Mouse (Mus musculus): Measurements from ENCODE around the gene Gm45140. TPM values are rescaled to one million over a fixed set of nuclear protein-coding genes. Genes with fewer than 3 reads are reported as not detected.

The Gm45140 gene
- total RNA-seq, 2 experiments from 2014 or later: 2.7 to 3.5 TPM

DNA sequence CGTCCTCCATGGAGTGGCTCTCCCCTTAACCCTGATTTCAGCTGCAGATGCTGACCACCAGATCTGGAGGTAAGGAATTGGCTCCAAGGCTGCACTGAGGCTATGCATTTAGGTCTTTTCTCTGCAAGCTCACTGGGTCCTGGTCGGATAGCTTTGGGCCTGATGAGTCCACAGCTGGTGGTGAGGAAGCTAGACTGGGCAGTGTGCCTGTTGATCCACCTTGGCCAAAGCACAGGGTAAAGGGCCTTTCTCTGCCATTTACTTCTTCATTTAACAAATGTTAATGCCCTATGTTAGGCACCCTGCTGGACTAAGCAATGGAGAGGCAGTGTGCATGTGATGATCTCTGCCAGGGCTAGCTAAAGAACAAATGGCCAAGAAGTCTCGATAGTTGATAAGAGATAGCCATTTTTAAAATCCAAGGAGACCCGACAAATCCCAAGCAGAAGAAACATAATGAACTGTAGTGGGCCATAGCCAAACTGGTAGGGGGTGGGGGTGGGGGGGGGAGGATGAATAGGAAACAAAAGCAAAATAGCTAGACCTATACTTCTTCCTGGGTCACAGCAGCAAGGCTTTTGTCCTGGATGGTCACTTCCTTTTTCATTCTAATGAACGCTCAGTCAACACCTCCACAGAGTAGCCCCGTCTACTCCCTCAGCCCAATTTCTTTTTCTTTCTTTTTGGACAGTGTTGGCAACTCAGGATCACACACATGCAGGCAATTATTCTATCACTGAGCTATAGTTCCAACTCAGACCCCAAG lies 40.0 kb downstream of the Gm45140 start:
- TF ChIP-seq CTCF (IDR thresholded peaks at IDR 0.05): no peak
- no peak overlapping the region for H3K4me3 ChIP-seq
- DNase-seq (ENCODE audit: extremely low spot score in 1 of 2, low spot score in 2 of 2): no peak
- no peak overlapping the region for H3K27ac ChIP-seq
- intact Hi-C loops (cut with DNase I): no loop called here

DNA sequence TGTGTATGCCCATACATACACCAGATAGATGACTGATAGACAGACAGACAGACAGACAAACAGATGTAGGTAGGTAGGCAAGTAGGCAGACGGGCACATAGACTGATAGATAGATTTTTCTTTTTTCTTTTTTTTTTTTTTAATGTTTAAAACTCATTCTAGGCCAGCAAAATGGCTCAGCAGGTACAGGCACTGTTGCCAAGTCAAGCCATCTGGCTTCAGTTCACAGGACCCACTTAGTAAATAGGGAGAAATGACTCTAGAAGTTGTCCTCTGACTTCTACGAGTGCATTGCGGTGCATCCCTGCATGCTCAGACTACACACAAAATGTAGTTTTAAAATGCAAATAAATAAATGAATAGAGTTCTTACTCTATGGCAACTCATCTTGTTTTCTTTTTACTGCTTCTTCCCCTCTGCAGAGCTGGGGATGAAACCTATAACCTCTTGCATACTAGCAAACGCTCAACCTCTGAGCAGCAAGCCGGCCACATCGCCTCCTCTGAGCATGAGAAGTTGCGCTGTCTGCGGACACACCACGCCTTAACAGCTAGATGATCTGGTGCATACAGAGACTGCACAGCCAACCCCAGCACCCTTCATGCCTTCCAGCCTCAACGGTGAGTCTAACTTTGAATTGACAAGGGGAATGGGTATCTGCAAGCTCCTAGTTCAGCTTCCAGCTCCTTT lies 41.6 kb downstream of the Gm45140 start:
- DNase-seq (ENCODE audit: extremely low spot score in 1 of 2, low spot score in 2 of 2): no peak
- intact Hi-C loops (cut with DNase I): no loop called here
- Histone ChIP-seq H3K27ac (no peak overlapping the region), H3K4me3 (no peak overlapping the region)
- TF ChIP-seq CTCF (IDR thresholded peaks at IDR 0.05): no peak

DNA sequence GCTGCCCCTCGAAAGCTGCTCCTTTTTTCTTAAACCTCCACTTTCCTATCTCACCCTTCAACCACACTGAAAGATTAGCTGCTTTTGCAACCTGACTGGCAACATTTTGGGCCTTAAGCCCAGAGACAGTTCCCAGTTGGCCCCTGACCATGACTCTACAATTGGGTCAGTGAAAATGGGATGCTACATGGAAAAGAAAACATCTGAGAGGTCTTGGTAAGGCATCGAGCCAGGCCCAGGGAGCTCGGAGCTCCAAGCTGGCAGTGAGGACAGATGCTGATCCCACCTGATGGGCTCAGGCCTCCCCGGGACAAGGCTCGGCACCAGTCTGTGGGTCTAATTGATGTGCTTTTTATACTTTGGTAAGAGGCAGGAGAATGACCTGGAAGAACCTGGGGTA lies 43.8 kb downstream of the Gm45140 start:
- intact Hi-C loops (cut with DNase I): no loop called here
- TF ChIP-seq CTCF (IDR thresholded peaks at IDR 0.05): no peak
- no peak overlapping the region for H3K27ac ChIP-seq
- DNase-seq (ENCODE audit: extremely low spot score in 1 of 2, low spot score in 2 of 2): no peak
- no peak overlapping the region for H3K4me3 ChIP-seq

DNA sequence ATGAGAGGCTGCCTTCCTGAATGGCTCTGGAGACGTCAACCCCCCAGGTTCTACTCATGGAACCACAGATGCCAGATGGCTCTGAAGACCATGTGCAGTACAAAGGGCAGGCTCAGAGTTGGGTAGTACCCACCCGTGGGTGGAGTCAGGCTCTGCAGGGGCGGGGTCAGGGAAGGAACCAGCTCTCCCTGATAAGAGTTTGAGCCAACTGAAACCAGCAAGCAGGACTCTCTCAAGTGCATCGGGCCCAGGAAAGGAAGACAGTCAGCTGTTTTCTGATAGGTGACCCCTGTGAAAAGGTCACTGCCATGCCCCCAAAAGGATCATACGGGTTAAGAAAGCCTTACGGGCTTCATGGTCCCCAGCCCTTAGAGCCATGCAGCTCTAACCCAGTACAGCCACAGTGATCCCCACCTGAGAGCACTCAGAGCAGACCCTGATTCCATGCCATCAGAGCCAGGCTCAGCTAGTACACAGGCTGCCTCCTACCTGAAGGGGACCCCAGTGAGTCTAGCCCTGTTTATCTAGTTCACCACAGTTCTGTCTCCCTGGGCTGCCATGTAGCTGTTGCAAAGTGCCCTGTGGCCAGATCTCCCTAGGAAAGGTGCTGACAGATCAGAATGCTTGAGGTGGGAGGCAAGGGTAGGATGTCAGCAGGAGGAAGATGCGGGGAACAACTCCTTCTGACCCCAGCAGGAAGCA lies 44.7 kb downstream of the Gm45140 start:
- intact Hi-C loops (cut with DNase I): no loop called here
- Histone ChIP-seq H3K4me3 (no peak overlapping the region), H3K27ac (no peak overlapping the region)
- no peak for DNase-seq (ENCODE audit: extremely low spot score in 1 of 2, low spot score in 2 of 2)
- no peak for TF ChIP-seq CTCF (IDR thresholded peaks at IDR 0.05)

DNA sequence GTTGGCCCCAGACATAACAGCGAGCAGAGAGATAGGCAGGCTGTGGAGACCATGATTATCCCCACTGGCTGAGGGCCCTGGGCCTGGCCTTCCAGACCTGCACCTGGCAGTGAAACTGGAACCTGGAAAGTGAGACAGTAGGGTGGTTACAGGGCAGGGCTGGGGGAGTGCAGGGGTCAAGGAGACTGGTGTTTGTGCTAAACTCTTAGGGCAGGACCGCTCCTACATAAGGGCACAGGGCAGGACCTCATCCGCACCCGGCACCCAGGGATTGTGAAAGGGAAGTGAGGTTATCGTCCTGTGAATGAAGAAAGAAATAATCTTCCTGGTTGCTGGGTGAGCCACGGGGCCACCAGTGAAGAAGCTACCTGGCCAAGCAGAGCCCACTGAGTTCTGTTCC lies 45.8 kb downstream of the Gm45140 start:
- no peak for TF ChIP-seq CTCF (IDR thresholded peaks at IDR 0.05)
- H3K27ac ChIP-seq: no peak overlapping the region
- DNase-seq (ENCODE audit: extremely low spot score in 1 of 2, low spot score in 2 of 2): no peak
- H3K4me3 ChIP-seq: no peak overlapping the region
- intact Hi-C loops (cut with DNase I): no loop called here

DNA sequence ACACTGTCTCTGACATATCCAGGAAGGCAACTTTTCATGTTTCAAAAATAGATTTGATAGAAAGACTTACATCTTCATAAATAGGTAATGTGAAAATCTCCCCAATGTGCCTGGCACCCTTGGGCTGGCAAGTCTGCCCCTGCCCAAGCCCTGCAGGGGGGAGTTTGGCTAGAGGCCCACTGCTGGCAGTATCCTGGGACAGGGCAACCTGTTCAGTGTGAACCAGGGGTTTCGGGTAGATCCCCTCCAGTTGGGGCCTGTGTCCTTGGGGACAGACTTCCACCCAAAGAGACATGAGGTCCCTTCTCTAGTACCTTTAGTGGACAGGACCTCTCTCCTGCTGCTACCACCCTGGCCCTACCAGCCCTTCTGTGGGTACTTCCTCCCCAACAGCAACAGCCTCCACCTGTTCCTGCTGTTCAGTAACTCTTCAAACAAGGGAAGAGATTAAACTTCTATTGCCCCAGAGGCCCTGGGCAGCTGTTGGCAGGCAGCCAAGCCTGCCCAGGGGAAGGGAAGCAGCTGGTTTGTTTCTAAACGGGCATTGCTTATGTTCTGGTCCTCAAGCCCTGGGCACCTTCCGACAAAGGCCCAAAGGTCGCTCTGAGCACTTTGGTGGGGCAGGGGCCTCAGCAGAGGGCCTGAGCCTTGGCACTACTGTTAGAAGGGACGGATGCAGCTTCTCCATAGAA lies 46.6 kb downstream of the Gm45140 start:
- Histone ChIP-seq H3K27ac (no peak overlapping the region), H3K4me3 (no peak overlapping the region)
- intact Hi-C loops (cut with DNase I): no loop called here
- DNase-seq (ENCODE audit: extremely low spot score in 1 of 2, low spot score in 2 of 2): no peak
- TF ChIP-seq CTCF (IDR thresholded peaks at IDR 0.05): no peak

DNA sequence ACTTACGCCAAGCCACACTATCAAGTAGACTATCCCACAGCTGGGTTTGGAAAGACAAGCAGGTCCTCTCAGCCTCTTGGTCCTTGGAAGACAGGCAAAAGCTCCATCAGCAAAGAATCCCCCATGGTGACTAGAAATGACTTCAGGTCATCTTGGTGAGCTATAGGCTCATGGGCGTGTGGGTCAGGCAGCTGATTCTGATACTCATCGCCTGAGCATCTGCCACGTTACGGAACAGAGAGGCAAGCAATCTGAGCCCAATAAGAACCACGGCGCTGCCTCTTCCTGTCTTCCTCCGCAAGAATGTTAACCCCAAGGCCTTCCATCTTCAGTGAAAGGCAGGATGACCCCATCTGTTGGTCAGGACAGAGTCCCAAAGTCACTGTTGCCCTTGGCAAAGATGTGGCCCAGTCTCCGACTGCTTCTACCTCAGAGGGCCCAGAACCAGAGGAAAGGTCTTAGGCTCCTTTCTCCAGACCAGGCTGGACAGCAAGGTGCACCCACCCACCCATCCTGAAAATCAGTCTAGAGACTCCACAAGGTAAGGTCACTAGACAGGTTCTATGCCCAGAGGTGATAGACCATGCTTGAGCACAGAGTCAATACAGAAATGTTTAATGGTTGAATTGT lies 47.2 kb downstream of the Gm45140 start:
- H3K4me3 ChIP-seq: no peak overlapping the region
- no peak for TF ChIP-seq CTCF (IDR thresholded peaks at IDR 0.05)
- intact Hi-C loops (cut with DNase I): no loop called here
- no peak for DNase-seq (ENCODE audit: extremely low spot score in 1 of 2, low spot score in 2 of 2)
- no peak overlapping the region for H3K27ac ChIP-seq

DNA sequence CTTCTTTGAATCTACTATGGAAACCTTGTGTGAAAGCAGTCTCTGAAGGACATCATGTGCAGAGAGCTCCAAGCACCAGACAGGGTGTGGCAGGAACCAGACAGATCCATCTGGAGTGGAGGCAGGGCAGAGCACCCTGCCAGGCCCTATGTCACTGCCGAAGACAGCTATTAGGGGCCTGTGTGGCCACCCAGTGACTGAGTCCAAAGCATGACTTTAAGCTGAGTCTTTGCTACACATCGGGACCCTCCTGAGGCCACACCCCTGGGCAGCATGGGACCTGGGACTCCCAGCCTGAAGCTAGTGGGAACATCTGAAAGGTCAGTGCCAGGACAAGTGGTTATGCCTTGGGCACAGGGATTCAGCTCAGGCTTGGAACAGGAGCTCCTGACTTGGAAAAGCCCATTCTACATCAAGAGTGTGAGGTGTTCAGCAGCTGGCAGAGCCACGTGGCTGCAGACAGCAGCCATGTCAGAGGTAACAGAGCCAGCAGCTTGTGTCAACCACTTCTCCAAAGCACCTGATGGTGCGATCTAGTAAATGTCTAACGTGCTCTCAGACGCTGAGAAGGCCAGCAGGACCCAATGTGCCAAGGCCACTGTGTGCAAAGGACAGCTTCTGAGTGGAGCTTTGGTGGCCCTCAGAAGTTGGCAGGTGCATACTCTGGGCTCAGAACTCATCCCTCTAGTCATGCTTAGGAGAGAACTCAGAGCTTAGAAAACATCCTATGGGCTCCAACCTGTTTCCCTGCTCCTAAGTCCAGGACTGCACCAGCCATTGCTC lies 48.3 kb downstream of the Gm45140 start:
- intact Hi-C loops (cut with DNase I): no loop called here
- no peak for TF ChIP-seq CTCF (IDR thresholded peaks at IDR 0.05)
- H3K4me3 ChIP-seq: no peak overlapping the region
- no peak overlapping the region for H3K27ac ChIP-seq
- DNase-seq (ENCODE audit: extremely low spot score in 1 of 2, low spot score in 2 of 2): no peak

DNA sequence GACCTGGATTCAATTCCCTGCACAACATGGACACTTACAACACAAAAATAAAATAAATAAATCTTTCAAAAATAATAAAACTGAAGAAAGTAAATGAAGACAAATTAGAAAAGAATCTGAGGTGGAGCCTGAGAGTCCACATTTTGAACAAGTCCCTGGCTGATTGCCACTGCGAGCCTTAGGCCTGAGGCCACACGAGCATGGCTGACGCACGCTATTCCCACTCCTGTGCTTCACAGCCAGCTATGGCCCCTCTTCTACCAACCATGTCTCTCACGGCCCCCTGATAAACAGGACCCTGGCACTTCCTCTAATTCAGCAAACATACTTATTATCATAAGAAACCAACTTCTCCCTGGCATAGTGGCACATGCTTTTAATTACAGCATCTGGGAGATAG lies 49.0 kb downstream of the Gm45140 start:
- intact Hi-C loops (cut with DNase I): no loop called here
- H3K27ac ChIP-seq: no peak overlapping the region
- no peak for DNase-seq (ENCODE audit: extremely low spot score in 1 of 2, low spot score in 2 of 2)
- H3K4me3 ChIP-seq: no peak overlapping the region
- TF ChIP-seq CTCF (IDR thresholded peaks at IDR 0.05): no peak

DNA sequence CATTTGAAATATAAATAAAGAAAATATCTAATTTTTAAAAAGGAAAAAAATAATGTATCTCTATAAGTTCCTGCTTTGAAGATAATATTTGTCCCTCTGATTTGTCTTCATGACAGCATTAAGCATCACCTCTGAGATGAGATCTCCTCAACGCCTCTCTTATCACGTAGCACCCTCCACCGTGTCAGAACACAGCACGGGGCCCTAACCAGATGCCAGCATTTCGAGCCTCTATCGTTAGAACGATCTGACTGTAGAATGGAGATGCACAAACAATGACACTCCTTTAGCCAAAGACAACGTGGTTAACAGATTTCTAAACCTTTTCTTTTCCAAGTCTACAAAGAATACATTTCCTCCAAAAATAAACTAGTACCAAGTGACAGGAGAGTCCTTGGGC lies 51.6 kb downstream of the Gm45140 start:
- H3K27ac ChIP-seq: no peak overlapping the region
- no peak for DNase-seq (ENCODE audit: extremely low spot score in 1 of 2, low spot score in 2 of 2)
- intact Hi-C loops (cut with DNase I): no loop called here
- no peak for TF ChIP-seq CTCF (IDR thresholded peaks at IDR 0.05)
- no peak overlapping the region for H3K4me3 ChIP-seq

All from left cerebral cortex, adult 2 months (tissue).